Mouse (Mus musculus) G1E (cell line): ENCODE measurements around the gene Ralbp1.

Source experiments
- CTCF ChIP-seq: IDR thresholded peaks from 2 replicates; pipeline ENCODE4 v1.5.1; 2012; ENCODE audit warnings: low read depth, low read length, inconsistent platforms, mixed read lengths
- POLR2AphosphoS5 ChIP-seq: IDR thresholded peaks from 2 replicates; pipeline ENCODE4 v1.6.1; 2012; ENCODE audit warnings: low read depth, low read length, inconsistent platforms; ENCODE audit not compliant: insufficient replicate concordance

GRCm38 (mm10) chr17:65869720-65870119, 15.9 kb downstream of the Ralbp1 start:
- TF ChIP-seq CTCF (no peak), POLR2AphosphoS5 (no peak)
